Mouse (Mus musculus): Measurements from ENCODE around the gene Twf1.

GRCm38 (mm10) chr15:94530519-94530918, 59.2 kb downstream of the Twf1 start:
- no peak for TF ChIP-seq CTCF (IDR thresholded peaks at IDR 0.05)
- no peak for TF ChIP-seq POLR2A (IDR thresholded peaks at IDR 0.05; ENCODE audit: insufficient read depth, low read depth, low read length)
- no peak for TF ChIP-seq EP300 (IDR thresholded peaks at IDR 0.05; ENCODE audit: insufficient read depth, low read depth, low read length)
